Mouse (Mus musculus): ENCODE measurements around the gene Mdm2. TPM values are rescaled to one million over a fixed set of nuclear protein-coding genes. Genes with fewer than 3 reads are reported as not detected.

Mdm2 gene
- total and polyA plus RNA-seq, 3 experiments = 24.5 to 51.8 (median 50.1) TPM

DNA sequence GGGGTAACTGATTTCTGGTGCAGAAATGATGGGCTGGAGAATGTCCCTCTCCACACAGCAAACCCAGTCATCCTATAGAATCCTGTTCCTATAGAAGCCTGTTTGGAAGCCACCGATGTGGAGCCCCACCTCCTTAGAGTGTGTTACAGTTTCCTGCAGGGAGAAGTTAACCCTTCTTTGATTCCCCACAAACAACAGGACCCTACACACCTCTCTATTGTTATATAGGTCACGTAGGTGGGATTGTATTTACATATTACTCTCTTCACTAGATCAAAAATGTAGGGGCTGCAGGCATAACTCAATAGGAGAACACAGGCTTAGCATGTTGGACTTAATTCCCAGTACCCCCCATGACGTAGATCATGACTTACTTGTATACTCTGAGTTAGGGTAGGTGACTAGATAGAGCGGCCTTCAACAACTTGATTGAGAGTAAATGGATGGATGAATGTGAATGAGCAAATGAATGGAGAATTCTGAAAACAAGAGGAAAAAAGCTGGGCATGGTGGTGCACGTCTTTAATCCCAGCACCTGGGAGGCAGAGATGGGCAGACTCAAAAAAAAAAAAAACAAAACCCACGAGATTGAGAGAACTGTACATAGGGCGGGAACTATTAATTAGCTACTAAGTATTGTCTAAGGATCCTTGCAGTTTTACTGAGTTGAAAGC lies 53.4 kb downstream of the Mdm2 start:
- intact Hi-C loops (cut with DNase I) = no loop called here
- peaks cover 4% of the 10 kb centered on the region for H3K4me1 ChIP-seq (ENCODE audit: control insufficient read depth, insufficient read depth, low read length)
- H3K27ac ChIP-seq = no peak overlapping the region
- H3K79me2 ChIP-seq (replicated peaks; ENCODE audit: control insufficient read depth, insufficient read depth, low read length) = no peaks in the 10 kb centered on the region
- H3K36me3 ChIP-seq (ENCODE audit: control insufficient read depth, insufficient read depth, low read length) = no peaks in the 10 kb centered on the region; the same call in 1 of the 2 replicates
- TF ChIP-seq POLR2A (IDR thresholded peaks at IDR 0.05; ENCODE audit: insufficient read depth, low read depth, low read length) (no peak), EP300 (IDR thresholded peaks at IDR 0.05; ENCODE audit: insufficient read depth, low read depth, low read length) (no peak), CTCF (IDR thresholded peaks at IDR 0.05) (no peak)
- DNase-seq = no peak
- no peaks in the 10 kb centered on the region for H3K27me3 ChIP-seq (ENCODE audit: control insufficient read depth, insufficient read depth, low read length)
- 81% methylated on average over 7 of the region's 7 CpGs for WGBS
- no peak overlapping the region for H3K9ac ChIP-seq (ENCODE audit: low read depth, low read length)
- H3K4me3 ChIP-seq = no peak overlapping the region

DNA sequence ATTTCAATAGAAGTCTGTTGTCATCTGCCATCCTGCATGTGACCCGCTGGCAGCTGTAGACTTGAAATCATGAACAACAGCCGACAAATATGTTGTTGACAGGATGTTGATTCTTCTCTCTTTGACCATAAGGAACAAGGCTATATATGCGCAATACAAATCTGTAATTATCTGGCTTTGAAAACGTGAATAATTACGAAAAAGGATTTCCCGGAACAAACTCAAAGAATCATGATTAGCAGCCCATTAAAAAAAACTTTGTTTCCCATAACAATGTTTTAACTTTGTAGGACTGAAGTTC lies 53.9 kb downstream of the Mdm2 start:
- 75% methylated on average over 6 of the region's 6 CpGs for WGBS
- intact Hi-C loops (cut with DNase I) = no loop called here
- Histone ChIP-seq H3K9ac (ENCODE audit: low read depth, low read length) (no peak overlapping the region), H3K27ac (no peak overlapping the region), H3K79me2 (replicated peaks; ENCODE audit: control insufficient read depth, insufficient read depth, low read length) (no peaks in the 10 kb centered on the region), H3K4me1 (ENCODE audit: control insufficient read depth, insufficient read depth, low read length) (peaks cover 4% of the 10 kb centered on the region), H3K4me3 (no peak overlapping the region), H3K27me3 (ENCODE audit: control insufficient read depth, insufficient read depth, low read length) (no peaks in the 10 kb centered on the region), H3K36me3 (ENCODE audit: control insufficient read depth, insufficient read depth, low read length) (no peaks in the 10 kb centered on the region; the same call in 1 of the 2 replicates)
- TF ChIP-seq EP300 (IDR thresholded peaks at IDR 0.05; ENCODE audit: insufficient read depth, low read depth, low read length) (no peak), CTCF (IDR thresholded peaks at IDR 0.05) (no peak), POLR2A (IDR thresholded peaks at IDR 0.05; ENCODE audit: insufficient read depth, low read depth, low read length) (no peak)
- no peak for DNase-seq

DNA sequence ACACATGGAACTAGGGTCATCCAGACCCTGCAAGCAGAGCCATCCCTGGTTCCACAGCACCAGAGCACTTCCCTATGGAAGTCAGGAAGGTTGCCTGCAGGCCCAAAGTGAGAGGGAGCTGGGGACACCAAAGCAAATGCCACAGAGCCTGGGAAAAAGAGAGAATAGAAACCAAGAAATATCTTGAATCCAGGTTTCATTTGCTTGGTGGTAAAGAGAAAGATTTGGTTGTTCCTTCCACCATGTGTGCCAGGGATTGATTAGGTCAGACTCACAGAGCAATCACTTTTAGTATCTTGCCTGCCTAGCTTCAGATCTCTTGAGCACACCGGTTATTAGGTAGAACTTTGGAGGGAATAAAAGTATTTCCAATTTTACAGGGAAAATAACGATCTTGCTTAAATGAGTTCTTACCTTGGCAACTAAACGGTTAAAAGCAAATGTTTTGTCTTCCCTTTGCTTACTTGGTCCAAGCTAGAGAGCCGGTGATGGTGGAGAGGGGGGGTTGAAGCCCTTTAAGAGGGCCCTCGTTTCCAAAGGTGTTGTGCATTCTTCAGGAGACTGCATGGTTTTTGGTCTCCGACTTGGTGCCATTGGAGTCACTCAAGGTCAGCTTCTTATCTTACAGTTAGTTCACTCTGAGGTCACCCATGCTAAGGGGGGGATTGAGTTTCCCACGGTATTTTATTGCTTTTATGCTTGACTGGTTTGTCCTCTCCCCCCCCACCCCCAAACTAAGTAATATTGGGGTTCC lies 54.5 kb downstream of the Mdm2 start:
- DNase-seq = no peak
- intact Hi-C loops (cut with DNase I) = no loop called here
- no peak overlapping the region for H3K4me3 ChIP-seq
- no peaks in the 10 kb centered on the region for H3K79me2 ChIP-seq (replicated peaks; ENCODE audit: control insufficient read depth, insufficient read depth, low read length)
- peaks cover 4% of the 10 kb centered on the region for H3K4me1 ChIP-seq (ENCODE audit: control insufficient read depth, insufficient read depth, low read length)
- H3K36me3 ChIP-seq (ENCODE audit: control insufficient read depth, insufficient read depth, low read length) = no peaks in the 10 kb centered on the region; the same call in 1 of the 2 replicates
- H3K9ac ChIP-seq (ENCODE audit: low read depth, low read length) = no peak overlapping the region
- no peak overlapping the region for H3K27ac ChIP-seq
- no peaks in the 10 kb centered on the region for H3K27me3 ChIP-seq (ENCODE audit: control insufficient read depth, insufficient read depth, low read length)
- TF ChIP-seq POLR2A (IDR thresholded peaks at IDR 0.05; ENCODE audit: insufficient read depth, low read depth, low read length) = no peak
- TF ChIP-seq EP300 (IDR thresholded peaks at IDR 0.05; ENCODE audit: insufficient read depth, low read depth, low read length) = no peak
- no peak for TF ChIP-seq CTCF (IDR thresholded peaks at IDR 0.05)
- 51% methylated on average over 7 of the region's 7 CpGs for WGBS

DNA sequence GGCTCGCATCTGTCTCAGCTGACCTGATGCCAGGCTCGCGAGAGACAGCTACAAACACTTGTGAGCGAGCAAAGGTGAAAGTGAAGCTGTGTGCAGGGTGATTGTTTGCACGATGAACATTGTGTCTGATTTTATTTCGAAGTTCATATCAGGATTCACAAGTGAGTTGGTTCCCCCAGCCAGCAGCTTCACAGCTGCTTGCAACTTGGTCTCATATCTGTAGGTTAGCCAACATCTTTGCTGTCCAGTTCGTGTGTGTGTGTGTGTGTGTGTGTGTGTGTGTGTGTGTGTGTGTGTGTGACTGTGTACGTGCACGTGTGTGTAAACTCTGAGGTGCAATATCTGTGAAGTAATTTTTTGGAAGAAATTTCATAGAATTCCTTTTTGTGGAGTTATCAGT lies 55.1 kb downstream of the Mdm2 start:
- H3K36me3 ChIP-seq (ENCODE audit: control insufficient read depth, insufficient read depth, low read length) = no peaks in the 10 kb centered on the region; the same call in 1 of the 2 replicates
- intact Hi-C loops (cut with DNase I) = no loop called here
- no peaks in the 10 kb centered on the region for H3K27me3 ChIP-seq (ENCODE audit: control insufficient read depth, insufficient read depth, low read length)
- H3K4me1 ChIP-seq (ENCODE audit: control insufficient read depth, insufficient read depth, low read length) = peaks cover 4% of the 10 kb centered on the region
- no peak overlapping the region for H3K27ac ChIP-seq
- no peak overlapping the region for H3K9ac ChIP-seq (ENCODE audit: low read depth, low read length)
- DNase-seq = no peak
- TF ChIP-seq CTCF (IDR thresholded peaks at IDR 0.05) = no peak
- no peak for TF ChIP-seq EP300 (IDR thresholded peaks at IDR 0.05; ENCODE audit: insufficient read depth, low read depth, low read length)
- no peak for TF ChIP-seq POLR2A (IDR thresholded peaks at IDR 0.05; ENCODE audit: insufficient read depth, low read depth, low read length)
- WGBS = 80% methylated on average over 9 of the region's 9 CpGs
- no peak overlapping the region for H3K4me3 ChIP-seq
- H3K79me2 ChIP-seq (replicated peaks; ENCODE audit: control insufficient read depth, insufficient read depth, low read length) = no peaks in the 10 kb centered on the region

DNA sequence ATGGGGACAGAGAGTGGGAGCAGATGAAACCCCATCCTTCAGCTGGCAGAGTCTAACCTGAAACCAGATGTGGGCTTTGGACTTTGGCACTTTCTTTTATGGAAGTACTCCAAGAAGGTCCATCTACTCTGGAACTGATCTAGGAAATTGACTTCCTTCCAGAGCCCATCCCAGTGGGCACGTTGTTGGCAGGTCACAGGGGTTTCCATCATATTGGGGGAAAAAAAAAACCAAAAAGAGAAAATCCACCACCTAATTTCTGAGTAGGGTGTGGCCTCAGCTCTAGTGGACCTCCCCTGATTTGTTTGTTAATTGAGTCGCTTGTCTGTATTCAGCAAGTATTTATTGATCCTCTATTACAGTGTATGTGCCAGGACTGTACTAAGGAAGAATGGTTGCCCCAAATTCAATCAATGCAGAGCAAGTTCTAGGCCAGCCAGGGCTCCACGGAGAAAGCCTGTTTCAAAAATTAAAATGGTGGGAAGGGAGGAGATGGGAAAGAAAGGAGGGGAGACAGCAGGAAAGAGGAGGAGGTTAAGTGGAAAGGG lies 55.9 kb downstream of the Mdm2 start:
- Histone ChIP-seq H3K36me3 (ENCODE audit: control insufficient read depth, insufficient read depth, low read length) (no peaks in the 10 kb centered on the region; the same call in 1 of the 2 replicates), H3K4me3 (no peak overlapping the region), H3K4me1 (ENCODE audit: control insufficient read depth, insufficient read depth, low read length) (peaks cover 3% of the 10 kb centered on the region), H3K79me2 (replicated peaks; ENCODE audit: control insufficient read depth, insufficient read depth, low read length) (no peaks in the 10 kb centered on the region), H3K27ac (no peak overlapping the region), H3K27me3 (ENCODE audit: control insufficient read depth, insufficient read depth, low read length) (no peaks in the 10 kb centered on the region), H3K9ac (ENCODE audit: low read depth, low read length) (no peak overlapping the region)
- TF ChIP-seq CTCF (IDR thresholded peaks at IDR 0.05) (no peak), EP300 (IDR thresholded peaks at IDR 0.05; ENCODE audit: insufficient read depth, low read depth, low read length) (no peak), POLR2A (IDR thresholded peaks at IDR 0.05; ENCODE audit: insufficient read depth, low read depth, low read length) (no peak)
- intact Hi-C loops (cut with DNase I) = no loop called here
- DNase-seq = no peak
- 75% methylated on average over 3 of the region's 3 CpGs for WGBS

DNA sequence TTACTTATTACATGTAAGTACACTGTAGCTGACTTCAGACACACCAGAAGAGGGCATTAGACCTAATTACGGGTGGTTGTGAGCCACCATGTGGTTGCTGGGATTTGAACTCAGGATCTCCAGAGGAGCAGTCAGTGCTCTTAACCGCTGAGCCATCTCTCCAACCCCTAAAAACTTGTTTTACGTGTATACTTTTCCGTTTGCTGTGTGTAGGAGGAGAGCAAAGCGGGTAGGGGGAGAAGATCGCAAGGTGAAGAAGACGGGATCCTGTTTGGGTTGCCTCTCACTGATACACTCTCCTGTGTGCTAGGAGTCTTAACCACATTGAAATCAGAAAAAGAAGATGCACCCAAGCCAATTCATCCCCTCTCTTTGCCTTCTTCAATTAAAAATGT lies 56.8 kb downstream of the Mdm2 start:
- no peak for DNase-seq
- WGBS = 89% methylated on average over 7 of the region's 7 CpGs
- Histone ChIP-seq H3K79me2 (replicated peaks; ENCODE audit: control insufficient read depth, insufficient read depth, low read length) (no peaks in the 10 kb centered on the region), H3K4me1 (ENCODE audit: control insufficient read depth, insufficient read depth, low read length) (peaks cover 2% of the 10 kb centered on the region), H3K4me3 (no peak overlapping the region), H3K27me3 (ENCODE audit: control insufficient read depth, insufficient read depth, low read length) (no peaks in the 10 kb centered on the region), H3K36me3 (ENCODE audit: control insufficient read depth, insufficient read depth, low read length) (no peaks in the 10 kb centered on the region; the same call in 1 of the 2 replicates), H3K9ac (ENCODE audit: low read depth, low read length) (no peak overlapping the region), H3K27ac (peak overlapping the region; percentile 59)
- intact Hi-C loops (cut with DNase I) = no loop called here
- peak; percentile 15; the same call in 1 of the 2 replicates for TF ChIP-seq CTCF (IDR thresholded peaks at IDR 0.05)
- TF ChIP-seq POLR2A (IDR thresholded peaks at IDR 0.05; ENCODE audit: insufficient read depth, low read depth, low read length) = no peak
